Mouse (Mus musculus) heart, adult 2 months (tissue): Measurements from ENCODE around the gene Pigv. TPM values are rescaled to one million over a fixed set of nuclear protein-coding genes. Genes with fewer than 3 reads are reported as not detected.

Experiments
- DNase-seq, 2 experiments: peaks; one replicate each; pipeline ENCODE4 v3.0.0; 2021
- H3K27ac ChIP-seq: fragments of 200-600 bp; 2 replicates; pipeline ENCODE4 v1.8.1; 2022
- H3K27me3 ChIP-seq: fragments of 200-500 bp; 2 replicates; pipeline ENCODE4 v1.6.1; 2012; ENCODE audit warnings: mild to moderate bottlenecking, low read length, inconsistent platforms, mixed read lengths; ENCODE audit not compliant: control insufficient read depth, insufficient read depth
- H3K36me3 ChIP-seq: fragments of 200-500 bp; 2 replicates; pipeline ENCODE4 v1.6.1; 2012; ENCODE audit warnings: low read length, inconsistent platforms; ENCODE audit not compliant: control insufficient read depth, insufficient read depth
- H3K4me1 ChIP-seq: fragments of 200-500 bp; 2 replicates; pipeline ENCODE4 v1.6.1; 2011; ENCODE audit warnings: low read length; ENCODE audit not compliant: control insufficient read depth, insufficient read depth
- H3K4me3 ChIP-seq: fragments of 200-600 bp; 2 replicates; pipeline ENCODE4 v1.8.1; 2022
- H3K79me2 ChIP-seq: fragments of 200-500 bp; replicated peaks from 2 replicates; pipeline ENCODE4 v1.6.1; 2012; ENCODE audit warnings: mild to moderate bottlenecking, inconsistent platforms, low read length, moderate library complexity, mixed read lengths; ENCODE audit not compliant: control insufficient read depth, insufficient read depth
- H3K9ac ChIP-seq: fragments of 200-500 bp; 2 replicates; pipeline ENCODE4 v1.6.1; 2012; ENCODE audit warnings: low read depth, mild to moderate bottlenecking, control low read depth, inconsistent platforms, low read length, mixed read lengths
- CTCF ChIP-seq: fragments of 200-600 bp; IDR thresholded peaks from 2 replicates; pipeline ENCODE4 v1.8.1; 2022; ENCODE audit warnings: antibody characterized with exemption, mild to moderate bottlenecking, moderate library complexity
- EP300 ChIP-seq: fragments of 200-500 bp; IDR thresholded peaks from 2 replicates; pipeline ENCODE4 v1.6.1; 2011; ENCODE audit warnings: low read depth, low read length, control low read depth; ENCODE audit not compliant: insufficient read depth
- POLR2A ChIP-seq: fragments of 200-500 bp; IDR thresholded peaks from 2 replicates; pipeline ENCODE4 v1.6.1; 2011; ENCODE audit warnings: mild to moderate bottlenecking, low read depth, low read length, control low read depth; ENCODE audit not compliant: insufficient read depth
- WGBS: fragments of 180-500 bp; shearing (Covaris S2); methylation state at CpG from one replicate; pipeline ENCODE4 v1.1.7; 2018; 5-methylcytosine and 5-hydroxymethylcytosine counted together
- intact Hi-C: fragments of 180-260 bp; cut with DNase I; formaldehyde crosslinking; loops from one replicate; pipeline ENCODE4 v1.15.1; 2025
- polyA plus RNA-seq: library from polyadenylated mRNA; depleted of rRNA; stranded (reverse); fragments of >200 nt; gene quantifications from 2 replicates; pipeline ENCODE4 v1.2.3, GENCODE M21; 2012
- total RNA-seq, 2 experiments: library from RNA; stranded (reverse); gene quantifications; 2 replicates each; pipeline ENCODE4 v1.2.3; 2021

Gene Pigv
- total and polyA plus RNA-seq, 3 experiments: 9.5 to 12.1 (median 11.7) TPM

DNA sequence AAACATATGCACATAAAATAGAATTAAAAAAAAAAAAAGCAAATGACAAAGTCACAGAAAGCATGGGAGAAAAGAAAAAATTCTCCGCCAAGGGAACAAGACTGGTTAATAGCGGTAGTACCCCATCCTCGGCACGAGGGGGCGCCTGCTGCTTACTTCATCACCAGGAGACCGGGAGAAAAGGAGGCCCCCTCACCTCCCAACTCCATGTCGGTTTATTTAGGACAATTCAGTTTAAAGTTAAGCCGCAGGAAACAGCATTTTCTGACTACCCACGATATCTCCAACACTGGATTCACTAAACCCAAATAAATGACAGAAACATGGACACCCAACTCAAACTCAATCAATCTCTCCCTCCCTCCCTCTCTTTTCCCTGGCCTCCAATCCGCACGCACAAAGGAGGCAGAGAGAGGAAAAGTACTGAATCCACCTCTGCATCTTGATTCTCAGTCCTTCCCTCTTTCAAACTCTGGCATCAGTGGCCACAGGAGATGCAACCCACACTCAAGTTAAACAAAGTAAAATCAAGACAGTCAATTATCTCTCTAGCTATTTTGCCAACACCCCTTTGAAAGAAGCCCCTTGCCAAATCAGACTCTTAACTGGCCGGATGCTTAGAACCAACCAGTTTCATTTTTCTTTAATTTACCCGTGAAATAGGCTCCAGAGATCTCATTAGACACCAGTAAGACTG, 1.1 kb downstream of the Pigv start:
- 3% methylated on average over 13 of the region's 13 CpGs for WGBS
- H3K4me3 ChIP-seq: peak overlapping the region; percentile 95
- H3K9ac ChIP-seq: peak overlapping the region; percentile 95
- peaks cover 10% of the 10 kb centered on the region for H3K4me1 ChIP-seq
- peak overlapping the region; percentile 100 for H3K27ac ChIP-seq
- intact Hi-C loops: loop anchor here (1.0 kb wide), 2 partner anchors 103 to 158 kb away; no protein-coding TSS in a partner anchor
- 0 out of 2 replicates have a peak, but pooled peaks have one; percentile 20 for TF ChIP-seq POLR2A
- peak; percentile 81; the same call in 1 of the 2 replicates for TF ChIP-seq EP300
- peak; percentile 98; the same call in 1 of the 2 replicates for TF ChIP-seq CTCF
- DNase-seq: peak; percentile 86 to 87
- peaks cover 2% of the 10 kb centered on the region; the same call in 1 of the 2 replicates for H3K36me3 ChIP-seq
- no peaks in the 10 kb centered on the region for H3K27me3 ChIP-seq
- no peaks in the 10 kb centered on the region for H3K79me2 ChIP-seq

DNA sequence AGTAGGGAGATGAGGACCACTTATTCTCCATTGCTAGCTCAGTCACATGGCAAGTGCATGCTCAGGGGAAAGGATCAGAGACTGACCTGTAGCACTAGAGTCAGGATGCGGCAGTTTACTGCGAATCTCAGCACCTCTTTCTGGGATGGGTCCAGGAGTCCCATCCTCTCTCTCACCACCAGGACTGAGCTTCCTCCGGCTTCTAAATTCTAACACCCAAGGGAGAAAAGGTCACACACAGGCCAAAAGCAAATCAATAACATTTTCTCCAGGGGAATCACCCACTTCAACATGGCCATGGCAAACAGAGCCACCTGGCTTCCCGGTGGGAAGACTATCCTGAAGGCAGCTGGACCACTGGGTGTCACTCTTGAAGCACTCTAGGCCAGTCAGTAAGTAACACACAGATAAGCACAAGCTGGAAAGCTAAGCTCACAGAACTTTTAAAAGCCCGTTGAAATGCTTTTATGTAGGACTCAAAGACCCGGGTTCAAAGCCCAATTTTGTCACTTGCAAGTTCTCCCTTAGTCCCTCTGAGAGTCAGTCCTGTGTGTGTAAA, 2.7 kb downstream of the Pigv start:
- no peak overlapping the region for H3K9ac ChIP-seq
- peaks cover 5% of the 10 kb centered on the region for H3K4me1 ChIP-seq
- no peak overlapping the region for H3K4me3 ChIP-seq
- H3K27me3 ChIP-seq: no peaks in the 10 kb centered on the region
- 48% methylated on average over 6 of the region's 6 CpGs for WGBS
- no peaks in the 10 kb centered on the region for H3K79me2 ChIP-seq
- no peak overlapping the region for H3K27ac ChIP-seq
- DNase-seq: no peak
- no peaks in the 10 kb centered on the region for H3K36me3 ChIP-seq
- intact Hi-C loops: no loop called here
- TF ChIP-seq EP300: no peak
- peak; percentile 65 for TF ChIP-seq CTCF

DNA sequence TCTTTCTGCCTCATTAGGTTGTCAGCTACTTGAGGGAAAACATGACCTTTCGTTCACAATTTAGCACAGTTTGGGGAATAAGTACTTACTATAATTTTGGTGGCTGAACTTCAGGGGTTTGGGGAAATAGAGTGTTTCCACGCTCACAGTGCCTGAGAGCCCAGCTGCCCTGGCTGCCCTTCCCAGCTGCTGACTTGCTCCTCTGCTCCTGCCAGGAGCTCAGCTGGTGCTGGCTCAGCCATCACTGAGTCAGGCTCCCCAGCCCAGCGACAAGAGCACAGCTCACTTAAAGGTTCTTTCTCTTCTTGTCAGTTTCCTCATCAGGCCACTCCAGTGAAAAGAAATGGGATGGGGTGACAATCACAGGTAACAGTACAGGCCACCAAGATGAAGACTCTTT, 3.9 kb downstream of the Pigv start:
- H3K36me3 ChIP-seq: no peaks in the 10 kb centered on the region
- whole genome bisulfite sequencing: 57% methylated on average over 3 of the region's 3 CpGs
- intact Hi-C loops: no loop called here
- H3K27me3 ChIP-seq: no peaks in the 10 kb centered on the region
- H3K27ac ChIP-seq: no peak overlapping the region
- H3K4me3 ChIP-seq: no peak overlapping the region
- TF ChIP-seq CTCF: no peak
- TF ChIP-seq EP300: no peak
- no peak for TF ChIP-seq POLR2A
- peak in 1 of 2 experiments; percentile 57 for DNase-seq
- H3K79me2 ChIP-seq: no peaks in the 10 kb centered on the region
- no peaks in the 10 kb centered on the region; the same call in 1 of the 2 replicates for H3K4me1 ChIP-seq
- H3K9ac ChIP-seq: no peak overlapping the region

DNA sequence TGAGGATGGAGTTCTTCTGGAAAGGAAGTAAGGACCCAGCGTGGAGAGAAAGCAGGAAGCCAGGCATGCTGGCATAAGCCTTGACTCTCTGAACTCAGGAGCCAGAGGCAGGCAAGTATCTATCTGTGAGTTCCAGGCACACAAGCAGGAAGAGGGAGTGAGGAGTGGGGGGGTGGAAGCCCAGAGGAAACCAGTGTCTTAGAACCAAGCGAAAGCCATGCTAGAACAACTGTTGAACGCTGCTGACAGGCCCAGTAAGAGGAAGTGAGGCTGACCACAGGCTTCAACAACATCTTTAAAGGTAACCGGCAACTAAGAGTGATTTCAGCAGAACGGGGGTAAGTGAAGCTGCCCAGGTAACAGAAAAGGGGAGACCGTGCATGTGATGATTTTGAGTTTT, 6.2 kb downstream of the Pigv start:
- no peak overlapping the region; the same call in 1 of the 2 replicates for H3K27ac ChIP-seq
- intact Hi-C loops: no loop called here
- no peak overlapping the region for H3K4me3 ChIP-seq
- H3K36me3 ChIP-seq: no peaks in the 10 kb centered on the region; the same call in 1 of the 2 replicates
- TF ChIP-seq POLR2A (no peak), CTCF (no peak), EP300 (no peak)
- no peaks in the 10 kb centered on the region for H3K27me3 ChIP-seq
- no peaks in the 10 kb centered on the region for H3K79me2 ChIP-seq
- 44% methylated on average over 6 of the region's 6 CpGs for WGBS
- no peaks in the 10 kb centered on the region; the same call in 1 of the 2 replicates for H3K4me1 ChIP-seq
- peak in 1 of 2 experiments; percentile 55 for DNase-seq
- no peak overlapping the region for H3K9ac ChIP-seq

DNA sequence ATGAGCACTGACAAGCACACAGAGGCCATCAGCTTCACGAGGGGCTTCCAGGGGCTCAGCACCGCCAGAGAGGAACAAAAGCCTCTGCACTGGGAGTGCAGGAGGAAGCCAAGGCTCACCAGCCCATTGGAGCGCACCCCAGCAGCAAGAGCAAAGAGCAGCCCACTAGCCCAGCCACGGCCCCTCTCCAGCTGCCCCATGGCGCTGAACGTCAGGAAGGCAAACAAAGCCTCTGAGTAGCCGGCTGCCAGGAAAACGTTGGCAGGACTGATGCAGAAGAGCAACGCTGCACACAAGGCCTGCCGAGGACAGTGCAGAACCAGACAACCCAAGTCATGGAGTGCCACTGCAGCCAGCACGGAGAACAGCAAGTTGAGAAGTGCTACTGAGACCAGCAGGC, 7.3 kb downstream of the Pigv start:
- intact Hi-C loops: no loop called here

DNA sequence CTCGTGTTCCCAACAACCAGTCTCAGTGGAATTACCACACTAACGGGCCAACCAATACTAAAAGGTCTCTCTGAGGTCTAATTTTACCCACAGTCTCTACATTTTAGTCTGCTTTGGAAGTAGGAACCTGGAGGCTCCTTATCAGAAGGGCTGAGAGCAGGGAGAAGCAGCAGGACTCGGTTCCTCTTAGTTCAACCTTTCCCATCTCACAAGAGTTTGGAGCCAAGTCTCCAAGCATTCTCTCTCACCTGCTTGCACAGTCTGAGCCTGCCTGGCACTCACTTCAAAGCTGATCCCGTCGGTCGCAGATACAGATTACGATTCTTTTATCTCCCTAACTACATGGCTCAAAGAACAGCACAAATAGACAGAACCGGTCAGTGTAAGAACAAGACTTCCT, 9.5 kb downstream of the Pigv start:
- Histone ChIP-seq H3K79me2 (no peaks in the 10 kb centered on the region), H3K27me3 (no peaks in the 10 kb centered on the region), H3K36me3 (no peaks in the 10 kb centered on the region; the same call in 1 of the 2 replicates), H3K9ac (no peak overlapping the region), H3K4me3 (no peak overlapping the region), H3K27ac (no peak overlapping the region), H3K4me1 (peaks cover 11% of the 10 kb centered on the region)
- DNase-seq: no peak
- intact Hi-C loops: no loop called here
- no peak for TF ChIP-seq EP300
- TF ChIP-seq POLR2A: no peak
- TF ChIP-seq CTCF: no peak
- 81% methylated on average over 8 of the region's 8 CpGs for WGBS

More for the DNA sequence above, 7.3 kb downstream of the Pigv start:
- H3K4me1 ChIP-seq: peaks cover 8% of the 10 kb centered on the region
- H3K4me3 ChIP-seq: no peak overlapping the region
- H3K9ac ChIP-seq: no peak overlapping the region
- no peaks in the 10 kb centered on the region for H3K79me2 ChIP-seq
- H3K27me3 ChIP-seq: no peaks in the 10 kb centered on the region
- DNase-seq: no peak
- no peak for TF ChIP-seq CTCF
- no peak for TF ChIP-seq POLR2A
- no peak for TF ChIP-seq EP300
- no peaks in the 10 kb centered on the region; the same call in 1 of the 2 replicates for H3K36me3 ChIP-seq
- 76% methylated on average over 11 of the region's 11 CpGs for WGBS
- H3K27ac ChIP-seq: no peak overlapping the region
